Comparison of ENCODE assay signal across 20 mouse cellular contexts in genomic region chr16:72551672-72552243, GRCm38 (mm10).
A peak's percentile ranks its signal among the peaks of the same experiment; 100 is the strongest.
DNase-seq lines count a peak whose midpoint lies in the region; ATAC-seq lines count a peak whose summit lies in the region.
"Had no signal": no experiment of that assay in that cellular context is flagged by ENCODE, and none has a peak within 500 bp of the region (broad histone marks: within the 10 kb centered on the region; RNA-seq: fewer than 3 reads in every experiment).

No protein-coding gene starts in this region.

- peaks cover 13% of the 10 kb centered on the region for H3K4me1 ChIP-seq in hindbrain, embryonic 12.5 days
- no peaks in the 10 kb centered on the region for H3K4me1 ChIP-seq in hindbrain, embryonic 16.5 days (ENCODE audit: control insufficient read depth, insufficient read depth, low read depth, low read length)
- H3K4me1 ChIP-seq in embryonic facial prominence, embryonic 10.5 days: peaks cover 16% of the 10 kb centered on the region
- peaks cover 9% of the 10 kb centered on the region for H3K4me1 ChIP-seq in midbrain, embryonic 14.5 days (ENCODE audit: control insufficient read depth, insufficient read depth, low read length)

- H3K27ac ChIP-seq in hindbrain, embryonic 12.5 days: no peak overlapping the region
- no peak overlapping the region for H3K27ac ChIP-seq in hindbrain, embryonic 16.5 days (ENCODE audit: low read depth, low read length)
- H3K27ac ChIP-seq in embryonic facial prominence, embryonic 10.5 days (replicated peaks): no peak overlapping the region
- peak overlapping the region; percentile 28; the same call in 1 of the 2 replicates for H3K27ac ChIP-seq in midbrain, embryonic 14.5 days (replicated peaks; ENCODE audit: low read depth, low read length)

- H3K4me2 ChIP-seq in hindbrain, embryonic 12.5 days (replicated peaks): no peak overlapping the region
- H3K4me2 ChIP-seq in hindbrain, embryonic 16.5 days (ENCODE audit: low read length): no peak overlapping the region
- H3K4me2 ChIP-seq in midbrain, embryonic 14.5 days (ENCODE audit: low read length): no peak overlapping the region
- H3K4me2 ChIP-seq: heart, embryonic 11.5 days had no signal

- H3K36me3 ChIP-seq in hindbrain, embryonic 12.5 days: no peaks in the 10 kb centered on the region
- H3K36me3 ChIP-seq in hindbrain, embryonic 16.5 days (ENCODE audit: control insufficient read depth, insufficient read depth, low read length): no peaks in the 10 kb centered on the region
- no peaks in the 10 kb centered on the region for H3K36me3 ChIP-seq in embryonic facial prominence, embryonic 10.5 days (replicated peaks)
- H3K36me3 ChIP-seq in midbrain, embryonic 14.5 days (ENCODE audit: control insufficient read depth, insufficient read depth, low read length): no peaks in the 10 kb centered on the region

- H3K4me3 ChIP-seq in hindbrain, embryonic 12.5 days: no peak overlapping the region
- H3K4me3 ChIP-seq in hindbrain, embryonic 16.5 days (ENCODE audit: low read length): no peak overlapping the region
- no peak overlapping the region for H3K4me3 ChIP-seq in embryonic facial prominence, embryonic 10.5 days
- H3K4me3 ChIP-seq in midbrain, embryonic 14.5 days (replicated peaks; ENCODE audit: low read depth, low read length): no peak overlapping the region
- H3K4me3 ChIP-seq: myocyte had no signal

- H3K27me3 ChIP-seq in hindbrain, embryonic 12.5 days: 0 out of 2 replicates have a peak, but pooled peaks cover 3% of the 10 kb centered on the region
- no peaks in the 10 kb centered on the region for H3K27me3 ChIP-seq in hindbrain, embryonic 16.5 days (replicated peaks; ENCODE audit: control insufficient read depth, insufficient read depth, low read length)
- H3K27me3 ChIP-seq in embryonic facial prominence, embryonic 10.5 days (replicated peaks; ENCODE audit: low read depth, poor library complexity, severe bottlenecking): no peaks in the 10 kb centered on the region
- no peaks in the 10 kb centered on the region for H3K27me3 ChIP-seq in midbrain, embryonic 14.5 days (ENCODE audit: control insufficient read depth, insufficient read depth, low read length)

- peak; percentile 67 for DNase-seq in embryo, embryonic 10 days (ENCODE audit: low spot score)
- peak; percentile 13 for DNase-seq in embryonic facial prominence, embryonic 10.5 days (ENCODE audit: low spot score)
- DNase-seq in midbrain, embryonic 14.5 days: peak; percentile 34
- no peak for DNase-seq in heart, postnatal 4 days
- no peak for DNase-seq in ovary, postnatal 14 days (ENCODE audit: low spot score)
- DNase-seq: adrenal gland, adult 2 months; cerebellum, adult 9-10 months; heart, postnatal 10 days; kidney, adult 2 months; kidney, postnatal 10 days; layer of hippocampus, postnatal 36 days; left cerebral cortex, postnatal 4 days; liver; liver, postnatal 0 days; lung, postnatal 14 days; thymus, postnatal 36 days had no signal

- ATAC-seq in hindbrain, embryonic 12.5 days (ENCODE audit: low FRiP score): peak; percentile 54; the same call in 1 of the 2 replicates
- ATAC-seq in hindbrain, embryonic 16.5 days: no peak
- no peak for ATAC-seq in midbrain, embryonic 14.5 days (ENCODE audit: low FRiP score, low TSS enrichment)
- ATAC-seq: liver, postnatal 0 days had no signal

- 24% methylated on average over 8 of the region's 8 CpGs for WGBS in hindbrain, embryonic 12.5 days
- 22% methylated on average over 8 of the region's 8 CpGs for WGBS in hindbrain, embryonic 16.5 days
- WGBS in embryonic facial prominence, embryonic 10.5 days: 22% methylated on average over 8 of the region's 8 CpGs
- WGBS in midbrain, embryonic 14.5 days: 7% methylated on average over 8 of the region's 8 CpGs

- no peaks in the 10 kb centered on the region for H3K9me3 ChIP-seq in hindbrain, embryonic 12.5 days (replicated peaks)
- no peaks in the 10 kb centered on the region for H3K9me3 ChIP-seq in hindbrain, embryonic 16.5 days (ENCODE audit: control insufficient read depth, low read length)
- H3K9me3 ChIP-seq in embryonic facial prominence, embryonic 10.5 days: no peaks in the 10 kb centered on the region
- no peaks in the 10 kb centered on the region for H3K9me3 ChIP-seq in midbrain, embryonic 14.5 days (ENCODE audit: control insufficient read depth, low read length)

- H3K9ac ChIP-seq in hindbrain, embryonic 12.5 days: no peak overlapping the region
- H3K9ac ChIP-seq in hindbrain, embryonic 16.5 days (ENCODE audit: low read depth, low read length): no peak overlapping the region
- H3K9ac ChIP-seq in midbrain, embryonic 14.5 days (replicated peaks; ENCODE audit: low read length): no peak overlapping the region
- H3K9ac ChIP-seq: liver, postnatal 0 days had no signal

Comparison
In these comparisons a context has a peak if more than half of its experiments do, and no peak if none do; other contexts are left out.
1. DNase-seq: peak in embryo, embryonic 10 days (single experiment), embryonic facial prominence, embryonic 10.5 days (single experiment) and midbrain, embryonic 14.5 days (single experiment); none in heart, postnatal 4 days (single experiment) and ovary, postnatal 14 days (single experiment).